Mouse (Mus musculus) natural killer cell, adult 2 months (primary cell): ENCODE data around the gene Mettl7b.
A peak's percentile ranks its signal among the peaks of the same experiment; 100 is the strongest.

Experiments
- DNase-seq, 2 experiments: peaks; one replicate each; pipeline ENCODE4 v3.0.0; 2022; ENCODE audit warnings: low spot score in 2 of 2

Gene Mettl7b

DNA sequence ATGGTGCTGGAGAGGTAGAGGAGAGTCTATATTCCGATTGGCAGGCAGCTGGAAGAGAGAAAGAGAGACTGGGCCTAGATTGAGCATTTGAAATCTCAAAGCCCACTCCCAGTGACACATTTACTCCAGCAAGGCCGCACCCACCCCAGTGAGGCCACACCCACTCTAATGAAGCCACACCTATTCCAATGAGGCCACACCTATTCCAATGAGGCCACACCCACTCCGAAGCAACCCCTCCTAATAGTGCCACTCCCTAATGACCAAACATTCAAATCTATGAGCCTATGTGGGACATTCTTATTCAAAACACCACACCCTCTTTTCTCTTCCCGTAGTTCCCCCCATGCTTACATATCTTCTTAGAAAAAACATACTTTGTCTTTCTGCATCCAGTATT, 13.3 kb downstream of the Mettl7b start:
- no peak for DNase-seq

DNA sequence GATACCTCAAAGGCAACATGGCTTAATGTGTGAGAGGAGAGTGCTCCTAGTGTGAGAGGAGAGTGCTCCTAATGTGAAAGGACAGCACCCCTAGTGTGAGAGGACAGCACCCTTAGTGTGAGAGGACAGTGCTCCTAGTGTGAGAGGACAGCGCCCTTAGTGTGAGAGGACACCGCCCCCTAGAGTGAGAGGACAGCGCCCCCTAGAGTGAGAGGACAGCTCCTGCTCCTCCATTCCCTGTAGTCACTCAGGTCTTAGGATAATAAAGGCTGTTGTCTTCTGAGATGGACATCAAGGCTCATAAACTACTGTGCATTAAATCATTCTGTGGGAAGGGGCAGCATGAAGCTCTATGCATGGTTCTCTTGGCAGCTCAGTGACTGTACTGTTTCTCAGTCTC, 15.1 kb downstream of the Mettl7b start:
- DNase-seq = no peak

DNA sequence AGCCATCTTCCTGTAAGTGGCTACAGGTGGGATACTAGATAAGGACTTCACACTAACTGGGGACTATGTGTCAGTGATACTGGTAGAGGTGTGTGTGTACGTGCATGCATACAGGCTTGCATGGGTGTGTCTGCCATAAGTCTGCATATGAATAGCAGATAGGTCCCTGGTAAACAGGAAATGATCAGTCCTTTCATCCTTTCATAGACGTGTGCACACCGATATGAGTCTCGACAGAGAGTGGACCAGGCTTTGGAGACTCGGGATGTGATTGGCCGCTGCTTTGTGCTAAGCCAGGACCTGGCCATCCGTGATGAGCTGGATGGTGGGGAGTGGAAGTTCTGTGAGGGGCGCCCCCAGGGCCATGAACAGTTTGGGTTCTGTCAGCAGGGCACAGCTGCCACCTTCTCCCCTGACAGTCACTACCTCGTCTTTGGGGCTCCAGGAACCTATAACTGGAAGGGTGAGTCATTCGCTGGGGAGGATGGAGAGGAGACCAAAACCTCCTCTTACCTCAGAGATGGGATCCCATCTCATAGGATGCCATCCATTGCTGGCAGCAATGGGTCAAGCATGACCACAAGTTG, 20.2 kb downstream of the Mettl7b start:
- no peak for DNase-seq

DNA sequence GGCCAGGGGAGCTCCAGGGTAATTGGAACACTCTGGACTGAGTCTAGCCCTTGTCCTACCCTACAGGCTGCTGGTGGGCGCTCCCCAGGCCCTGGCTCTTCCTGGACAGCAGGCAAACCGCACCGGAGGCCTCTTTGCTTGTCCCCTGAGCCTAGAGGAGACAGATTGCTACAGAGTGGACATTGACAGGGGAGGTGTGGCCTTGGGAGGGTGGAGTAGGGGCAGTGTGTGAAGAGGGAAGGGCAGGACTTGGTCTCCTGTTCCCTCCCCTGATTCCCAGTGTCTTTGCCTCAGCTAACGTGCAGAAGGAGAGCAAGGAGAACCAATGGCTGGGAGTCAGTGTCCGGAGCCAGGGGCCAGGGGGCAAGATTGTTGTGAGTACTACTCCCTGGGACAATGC, 21.8 kb downstream of the Mettl7b start:
- DNase-seq = no peak

DNA sequence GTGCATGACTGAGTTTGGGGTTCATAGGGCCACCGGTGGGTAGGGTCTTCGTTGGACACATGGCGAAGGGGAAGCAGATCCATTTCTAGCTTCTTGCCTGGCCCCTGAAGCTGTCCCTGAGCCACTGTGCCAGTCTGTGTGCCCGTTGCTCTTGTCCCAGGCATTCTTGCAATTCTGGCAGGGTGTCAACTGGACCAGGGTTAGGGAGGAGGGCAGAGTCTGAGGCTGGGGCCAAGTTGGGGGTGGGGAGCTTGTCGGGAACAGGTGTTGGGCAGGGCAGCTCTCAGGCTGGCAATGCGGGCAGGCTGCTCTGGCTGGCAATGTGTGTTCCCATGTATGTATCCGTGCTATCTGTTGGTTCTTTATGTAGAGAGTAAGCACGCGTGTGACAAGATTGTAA, 22.3 kb downstream of the Mettl7b start:
- DNase-seq = no peak

DNA sequence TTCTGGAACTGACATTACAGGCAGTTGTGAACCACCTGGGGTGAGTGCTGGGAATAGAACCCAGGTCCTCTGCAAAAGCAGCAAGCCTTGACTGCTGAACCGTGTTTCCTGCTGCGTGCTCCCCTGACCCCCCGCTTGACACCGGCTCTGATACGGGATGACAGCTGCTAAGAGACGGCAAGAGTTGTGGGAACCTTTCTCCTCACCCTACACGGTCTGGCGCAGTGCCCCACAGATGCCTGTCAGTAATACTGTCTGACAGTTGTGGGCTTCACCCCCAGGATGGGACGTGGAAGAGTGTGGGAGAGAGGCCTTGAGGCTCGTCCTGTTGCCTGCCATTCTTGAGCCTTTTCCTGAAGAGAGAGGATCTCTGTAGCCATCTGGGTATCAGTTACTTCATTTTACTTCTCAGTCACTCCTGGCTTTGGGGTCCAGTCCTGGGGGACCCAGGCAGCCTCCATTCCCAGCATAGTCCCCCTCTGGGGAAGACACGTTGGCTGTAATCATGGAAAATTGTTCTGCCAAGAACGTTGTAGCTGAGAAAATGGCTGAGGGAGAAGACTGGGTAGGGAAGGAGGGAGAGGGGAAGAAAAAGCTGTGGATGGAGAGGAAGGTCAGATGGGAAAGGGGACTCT, 22.9 kb downstream of the Mettl7b start:
- DNase-seq = no peak

DNA sequence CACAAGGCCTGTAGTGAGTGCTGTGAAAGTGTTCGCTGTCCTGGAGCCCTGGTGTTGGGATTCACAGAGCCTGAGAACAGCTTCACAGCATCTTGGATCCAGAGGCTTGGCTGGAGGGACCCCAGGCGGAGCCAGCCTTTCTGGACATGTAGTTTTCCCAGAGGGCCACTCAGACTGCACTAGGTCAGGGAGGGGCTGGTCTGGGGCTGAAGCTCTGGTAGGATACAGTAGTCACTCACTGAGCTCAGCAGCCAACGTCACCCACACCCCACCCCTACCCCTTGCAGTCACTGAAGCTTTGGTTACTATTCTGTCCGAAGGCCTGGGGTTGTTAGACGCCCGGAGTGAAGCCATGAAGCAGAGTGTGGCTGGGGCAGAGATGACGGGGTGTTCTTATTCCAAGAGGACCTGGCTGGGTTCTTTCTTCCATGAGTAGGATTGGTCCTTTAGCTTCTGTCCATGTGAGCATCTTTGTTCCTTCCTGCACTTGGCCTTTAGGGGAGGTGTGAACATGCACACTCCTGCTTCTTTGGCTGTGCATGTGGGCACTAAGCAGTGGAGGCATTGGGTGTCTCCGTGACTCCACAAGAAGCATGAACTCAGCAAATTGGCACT, 24.9 kb downstream of the Mettl7b start:
- DNase-seq = no peak

DNA sequence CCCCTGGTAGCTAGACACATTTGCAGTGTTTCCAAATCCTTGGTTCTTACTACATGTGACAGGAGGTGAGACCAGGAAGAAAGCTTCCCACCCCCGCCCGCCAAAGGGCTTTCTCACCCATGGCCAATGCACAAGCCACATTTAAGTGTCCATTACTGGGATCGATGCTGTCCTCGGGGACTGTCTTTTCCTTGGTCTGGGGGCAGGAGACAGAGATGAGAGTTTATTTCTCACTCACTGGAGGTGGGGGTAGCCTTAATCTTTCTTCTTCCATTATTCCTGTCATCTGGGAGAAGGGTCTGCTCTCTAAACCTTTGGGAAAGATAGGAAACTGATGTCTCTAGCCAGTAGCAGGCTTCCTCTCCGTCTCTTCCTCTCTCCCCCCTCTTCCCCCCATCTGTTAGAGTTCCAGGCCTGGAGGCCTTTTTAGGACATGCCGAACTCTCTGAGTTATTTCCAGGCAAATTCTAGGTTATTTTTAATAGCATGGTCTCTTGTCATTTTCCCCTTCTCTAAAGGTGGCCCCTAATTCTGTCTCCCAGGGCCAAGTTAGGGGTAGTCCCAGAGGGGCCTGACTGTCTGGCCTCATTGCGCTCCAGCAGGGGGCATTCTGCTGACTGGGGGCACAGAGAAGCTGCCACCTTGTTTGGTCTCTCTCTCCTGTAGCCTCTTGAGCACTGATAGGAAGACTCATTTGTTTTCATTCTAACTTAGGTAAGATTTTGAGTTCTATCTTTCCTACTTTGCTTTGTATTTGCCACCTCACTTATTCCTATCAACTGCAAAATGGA, 25.6 kb downstream of the Mettl7b start:
- DNase-seq = no peak

DNA sequence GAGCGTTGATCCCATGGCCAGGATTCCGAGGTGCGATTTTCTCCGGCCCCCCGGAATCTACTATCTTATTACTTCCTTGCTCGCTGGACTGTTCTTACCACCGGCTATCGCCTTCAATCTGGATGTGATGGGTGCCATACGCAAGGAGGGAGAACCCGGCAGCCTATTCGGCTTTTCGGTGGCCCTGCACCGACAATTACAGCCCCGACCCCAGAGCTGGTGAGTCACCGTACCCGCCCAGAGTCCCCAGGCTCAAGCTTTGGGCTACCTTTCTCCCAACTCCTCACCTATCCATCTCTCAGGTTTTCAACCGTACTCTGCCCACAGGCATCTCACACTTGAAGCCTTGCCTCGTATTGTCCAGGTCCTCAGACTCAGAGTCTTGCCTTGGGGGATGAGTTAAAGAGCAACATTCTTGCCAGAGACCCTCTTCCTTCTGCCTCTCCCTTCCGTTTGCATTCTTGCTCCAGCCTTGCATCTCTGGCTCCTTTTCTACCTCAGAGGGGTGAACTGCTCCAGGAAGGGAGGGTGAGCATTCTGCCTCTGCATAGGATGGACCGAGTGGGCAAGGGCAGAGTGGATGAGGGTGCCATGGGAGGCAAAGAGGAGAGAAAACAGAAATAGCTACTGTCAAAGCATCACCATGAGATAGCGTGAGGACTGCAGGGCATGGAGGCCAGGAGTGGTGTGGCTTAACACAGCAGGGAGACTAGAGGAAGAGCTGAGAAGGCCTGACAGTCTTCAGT, 26.6 kb downstream of the Mettl7b start:
- no peak for DNase-seq

DNA sequence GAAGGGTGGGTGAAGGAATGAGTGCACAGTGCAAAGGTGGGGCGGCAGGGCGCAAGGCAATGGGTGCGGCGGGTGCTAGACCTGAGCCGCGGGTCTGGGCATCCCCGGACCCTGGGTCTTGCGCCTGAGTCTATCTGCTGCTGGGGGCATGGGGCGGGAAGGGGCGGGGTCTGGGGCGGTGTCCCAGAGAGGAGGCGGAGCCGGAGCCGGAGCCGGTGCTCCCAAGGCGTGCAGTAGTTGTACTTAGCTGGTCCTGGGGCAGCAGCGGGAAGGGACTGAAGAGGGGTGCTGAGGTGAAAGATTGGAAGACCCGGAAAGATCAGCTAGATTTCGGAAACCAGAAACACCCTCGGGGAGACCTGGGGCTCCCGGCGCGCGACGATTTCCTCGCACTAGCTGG, 27.2 kb downstream of the Mettl7b start, which contains the start of gene Itga7:
Itga7 (plus strand) TSS at position 245 of the 400 bp plus-strand sequence.
- no peak for DNase-seq

DNA sequence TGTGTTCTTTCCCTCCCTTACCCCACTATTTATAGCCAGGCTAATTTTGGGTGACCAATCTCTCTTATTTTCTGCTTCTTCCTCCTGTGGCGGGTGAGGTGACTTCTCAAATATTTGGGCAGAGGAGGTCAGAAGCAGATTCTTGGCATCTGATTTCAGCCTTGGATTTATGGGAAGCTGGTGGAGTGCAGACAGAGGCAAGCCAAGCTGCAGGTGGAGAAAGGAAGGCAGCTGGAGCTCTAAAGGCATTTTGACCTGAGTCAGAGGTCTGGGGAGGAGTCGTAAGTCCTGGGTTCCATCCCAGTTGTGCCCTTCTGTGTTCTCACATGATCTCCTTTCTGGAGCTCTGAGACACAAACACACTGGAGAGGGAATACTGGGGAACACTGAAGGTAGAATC, 29.3 kb downstream of the Mettl7b start:
- no peak for DNase-seq

DNA sequence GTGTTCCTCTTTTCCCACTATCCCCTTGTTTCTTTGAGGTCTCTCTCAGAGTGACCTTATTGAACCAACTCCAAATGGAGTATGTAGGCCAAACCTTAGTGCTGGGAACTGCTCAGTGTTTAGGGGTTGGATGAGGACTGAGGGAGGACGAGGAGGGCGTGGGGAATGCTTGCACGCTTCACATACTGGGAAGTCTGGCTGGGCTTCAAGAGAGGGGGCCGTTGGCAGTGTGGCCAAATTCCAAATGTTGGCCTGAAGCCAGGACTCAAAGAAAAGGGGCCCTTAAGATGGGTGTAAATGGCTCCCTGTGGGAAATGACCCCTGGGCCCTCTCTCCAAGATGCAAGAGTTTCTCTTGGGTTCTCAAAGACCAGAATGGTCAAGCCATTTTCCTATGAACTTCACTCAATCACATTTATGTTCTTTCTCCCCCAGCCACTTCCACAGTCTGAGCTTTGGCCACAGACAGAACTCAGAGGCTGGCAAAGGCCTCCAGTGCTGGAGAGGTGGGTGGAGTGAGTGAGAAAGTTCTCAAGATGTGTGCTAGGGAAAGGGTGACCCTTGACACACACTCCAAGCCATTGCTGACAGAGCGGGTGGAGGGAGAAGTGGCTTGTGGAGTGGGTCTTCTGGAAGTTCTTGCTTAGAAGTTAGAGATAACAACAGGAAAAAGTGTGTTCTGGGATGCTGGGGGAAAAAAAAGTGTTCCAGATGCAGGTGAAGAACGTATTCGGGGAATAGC, 31.0 kb downstream of the Mettl7b start:
- DNase-seq = no peak

DNA sequence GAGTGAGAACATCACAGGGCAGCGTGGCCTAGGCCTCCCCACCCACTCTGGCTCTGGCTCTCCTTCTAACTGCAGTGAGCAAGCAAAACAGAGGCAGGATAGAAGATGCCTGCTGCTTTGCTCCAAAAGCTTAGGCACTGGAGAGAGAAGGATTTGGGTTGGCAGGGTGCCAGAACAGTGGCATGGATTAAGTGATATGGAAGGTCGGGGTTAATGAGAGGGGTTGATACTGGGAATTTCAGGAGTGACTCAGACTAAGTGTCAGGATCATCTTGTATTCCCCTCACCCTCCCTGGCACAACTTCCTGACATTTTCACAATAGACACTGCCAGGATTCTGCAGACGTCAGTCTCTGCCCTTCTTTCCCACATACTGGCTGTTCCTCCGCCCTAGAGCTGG, 32.4 kb downstream of the Mettl7b start:
- DNase-seq = no peak

DNA sequence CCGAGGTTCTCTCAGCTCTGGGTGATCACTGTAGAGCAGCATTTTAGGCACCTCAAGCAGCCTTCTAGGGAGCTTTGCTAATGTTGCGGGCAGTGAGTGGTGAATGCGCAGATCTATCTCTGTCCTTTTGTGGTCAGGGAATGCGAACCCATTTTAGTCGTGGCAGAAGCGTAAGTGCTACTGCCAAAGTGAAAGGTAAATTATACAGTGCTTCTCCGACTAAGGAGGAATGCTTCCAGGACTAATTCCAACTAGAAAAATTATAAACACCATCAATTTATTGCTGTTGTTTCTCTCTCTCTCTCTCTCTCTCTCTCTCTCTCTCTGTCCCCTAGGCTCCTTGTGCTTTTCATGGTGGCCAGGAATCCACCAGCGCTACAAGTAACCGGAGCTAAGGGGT, 36.9 kb downstream of the Mettl7b start, which contains the start of gene Bloc1s1:
Bloc1s1 (minus strand) TSS at position 101 of the 400 bp plus-strand sequence.
- no peak for DNase-seq

DNA sequence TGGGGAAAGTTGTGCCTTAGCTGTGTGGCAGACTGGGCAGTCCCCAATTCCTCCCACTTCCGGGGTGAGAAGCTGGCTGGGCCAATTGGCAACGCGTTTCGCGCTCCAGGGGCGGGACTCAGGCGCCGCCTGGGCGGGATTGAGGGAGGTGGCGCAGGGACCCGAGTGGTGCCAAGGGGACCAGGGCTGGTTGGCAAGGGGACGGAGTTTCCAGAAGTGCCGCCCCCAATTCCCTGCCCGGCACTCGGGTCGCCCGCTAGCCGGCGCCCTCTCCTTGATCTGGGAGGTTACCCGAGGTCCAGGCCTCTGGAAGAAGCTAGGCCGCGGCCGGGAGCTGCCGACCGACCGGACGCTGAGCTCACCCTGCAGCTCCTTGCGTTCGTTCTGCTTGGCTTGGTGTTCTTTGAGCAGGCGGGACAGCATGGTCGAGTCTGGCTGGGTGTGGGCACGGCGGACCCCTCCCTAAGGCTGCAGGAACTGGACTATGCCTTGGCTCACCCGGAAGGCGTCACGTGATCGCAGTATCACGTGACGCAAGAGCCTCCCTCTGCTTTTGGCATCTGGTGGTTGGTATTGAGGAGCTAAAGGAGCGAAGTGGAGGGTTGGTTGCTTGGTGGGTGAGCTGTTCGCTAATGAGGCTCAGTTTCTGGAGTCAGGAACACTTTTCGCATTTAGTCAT, 37.6 kb downstream of the Mettl7b start:
- DNase-seq = peak; percentile 84 to 89

DNA sequence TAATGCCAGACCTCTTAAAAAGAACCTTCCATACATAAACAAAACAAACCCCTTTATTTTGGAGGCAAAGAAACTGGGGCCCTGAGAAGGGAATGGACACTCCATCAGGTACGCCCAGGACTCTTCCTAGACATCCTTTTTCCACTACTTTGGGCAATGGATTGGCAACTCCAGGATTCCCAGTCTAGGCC, 38.1 kb downstream of the Mettl7b start, which contains the start of gene Rdh5:
Rdh5 (minus strand) TSS at position 67 of the 191 bp plus-strand sequence.
- DNase-seq = no peak

DNA sequence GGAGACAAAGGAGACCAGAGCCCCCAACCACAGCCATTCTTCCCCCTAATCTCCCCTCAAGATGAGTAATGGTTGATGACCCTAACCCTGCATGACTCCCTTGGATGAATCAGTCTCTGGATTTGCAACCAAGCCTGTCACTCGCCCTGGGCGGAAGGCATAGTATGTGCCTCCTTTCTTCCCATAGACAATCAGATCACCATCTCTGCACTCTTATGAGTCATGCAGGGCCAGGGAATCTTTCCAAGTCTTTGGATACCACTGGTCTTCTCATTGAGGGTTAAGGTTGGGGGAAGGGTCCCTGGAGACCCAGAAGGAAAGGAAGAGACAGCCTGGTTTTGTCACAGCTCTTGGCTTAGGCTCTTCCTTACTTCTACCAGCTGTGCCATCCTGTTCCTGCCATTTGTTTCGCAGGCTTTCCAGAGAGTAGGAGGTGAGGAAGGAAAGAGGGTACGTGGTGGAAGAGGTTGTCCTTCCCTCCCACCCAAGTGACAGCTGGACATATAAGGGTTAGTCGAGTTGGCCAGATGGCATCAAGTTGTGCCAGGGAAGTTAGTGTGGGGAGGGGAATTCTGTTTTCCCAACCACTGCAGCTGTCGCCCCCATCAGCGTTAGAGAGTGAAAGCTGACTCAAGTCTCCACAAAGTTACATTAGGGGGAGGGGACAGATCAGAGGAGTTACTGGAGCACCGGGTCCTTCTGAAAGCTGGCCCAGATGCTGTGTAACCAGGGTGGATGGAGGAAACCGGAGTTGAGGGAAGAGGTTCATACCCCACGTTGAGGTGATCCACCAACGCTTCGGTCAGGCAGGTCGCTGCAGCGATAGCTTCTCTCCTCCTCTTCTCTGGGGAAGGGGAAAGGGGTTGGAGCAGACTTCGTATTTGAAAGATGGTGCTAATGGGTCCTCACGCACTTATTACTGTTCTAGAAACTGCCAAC, 38.6 kb downstream of the Mettl7b start:
- DNase-seq = no peak

DNA sequence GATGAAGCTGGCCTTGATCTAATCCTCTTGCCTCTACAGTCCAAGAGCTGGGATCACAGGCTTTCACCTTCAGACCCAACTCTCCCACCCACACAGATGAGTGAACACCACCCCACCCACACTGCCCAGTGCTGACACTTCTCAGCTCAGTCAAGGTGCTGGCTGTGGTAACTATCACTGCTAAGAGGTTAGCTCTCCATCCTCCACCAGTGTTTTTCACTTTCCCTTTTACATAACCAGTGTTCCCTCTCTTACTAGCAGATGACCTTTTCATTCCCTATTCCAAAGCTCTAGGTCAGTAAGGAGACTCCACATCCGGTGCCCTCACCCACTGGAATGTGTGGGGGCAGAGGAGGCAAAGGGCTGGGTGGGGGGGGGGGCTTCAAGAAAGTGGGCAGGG, 39.5 kb downstream of the Mettl7b start:
- no peak for DNase-seq

DNA sequence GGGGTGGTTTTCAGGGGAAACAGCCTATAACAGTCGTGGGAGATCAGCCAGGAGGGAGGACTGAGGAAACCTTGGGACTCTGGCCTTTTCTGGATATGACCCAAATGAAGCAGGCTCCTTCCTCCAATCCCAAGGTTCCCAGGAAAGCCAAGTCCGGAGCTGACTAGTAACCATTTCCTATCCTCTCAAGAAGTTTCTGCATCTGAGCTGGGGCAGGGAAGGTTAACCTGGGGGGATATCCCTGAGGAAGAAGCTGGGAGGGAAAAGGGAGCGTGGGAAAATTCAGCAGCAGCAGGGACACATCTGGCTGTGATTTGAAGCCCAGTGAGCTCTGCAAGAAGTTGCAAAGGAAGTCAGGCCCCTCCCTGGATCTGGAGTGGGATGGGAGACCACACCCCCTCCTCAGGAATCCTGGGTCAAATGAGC, 40.0 kb downstream of the Mettl7b start:
- DNase-seq = no peak

DNA sequence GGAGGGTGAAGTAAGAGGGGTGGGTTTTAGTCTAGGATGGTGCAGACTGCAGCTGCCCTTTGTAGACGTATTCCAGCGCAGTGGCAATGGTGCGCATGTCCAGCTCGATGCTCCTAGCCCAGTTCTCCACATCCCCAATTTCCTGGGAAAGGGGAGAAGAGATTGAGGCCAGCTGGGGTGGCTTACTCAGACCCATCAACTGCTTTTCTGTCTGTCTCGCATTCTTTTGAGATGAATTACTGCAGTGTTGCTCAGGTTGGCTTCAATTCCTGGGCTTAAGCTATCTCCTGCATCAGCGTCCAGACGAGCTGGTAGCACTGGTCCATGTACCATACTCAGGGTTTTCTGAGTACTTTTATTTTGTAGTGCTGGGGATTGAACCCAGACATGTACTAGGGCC, 40.8 kb downstream of the Mettl7b start:
- DNase-seq = no peak
